Mouse (Mus musculus) ES-E14 (cell line): ENCODE measurements around the gene Rab1a. TPM values are rescaled to one million over a fixed set of nuclear protein-coding genes. Genes with fewer than 3 reads are reported as not detected.

ENCODE experiments used
- DNase-seq: peaks from one replicate; pipeline ENCODE4 v3.0.0-alpha.2; 2013; ENCODE audit warnings: low read depth, low spot score
- H3K27ac ChIP-seq: 2 replicates; pipeline ENCODE4 v1.5.1; 2012; ENCODE audit warnings: low read depth, mild to moderate bottlenecking, low read length, moderate library complexity, mixed read lengths; ENCODE audit not compliant: poor library complexity, insufficient read depth, severe bottlenecking
- H3K36me3 ChIP-seq: 2 replicates; pipeline ENCODE4 v1.6.1; 2012; ENCODE audit warnings: mild to moderate bottlenecking, low read length, moderate library complexity, mixed read lengths; ENCODE audit not compliant: control insufficient read depth, poor library complexity, insufficient read depth, severe bottlenecking
- H3K4me1 ChIP-seq, 2 experiments: fragments of 150-350 bp in 1 of 2; sonication (generic) in 1 of 2; 2 replicates each; pipeline ENCODE4 v1.6.1; 2012; ENCODE audit warnings: low read length in 2 of 2, mild to moderate bottlenecking in 1 of 2, mixed read lengths in 1 of 2; ENCODE audit not compliant: control insufficient read depth in 2 of 2, insufficient read depth in 2 of 2, poor library complexity in 1 of 2
- H3K4me3 ChIP-seq, 2 experiments: fragments of 150-350 bp in 1 of 2; sonication (generic) in 1 of 2; 2 replicates each; pipeline ENCODE4 v1.5.1; 2012; ENCODE audit warnings: low read length in 2 of 2, low read depth in 1 of 2, mild to moderate bottlenecking in 1 of 2, mixed read lengths in 1 of 2; ENCODE audit not compliant: insufficient read depth in 1 of 2, poor library complexity in 1 of 2, severe bottlenecking in 1 of 2
- H3K9ac ChIP-seq: 2 replicates; pipeline ENCODE4 v1.6.1; 2012; ENCODE audit warnings: low read depth, mild to moderate bottlenecking, low read length, mixed read lengths; ENCODE audit not compliant: poor library complexity, insufficient read depth, severe bottlenecking
- H3K9me3 ChIP-seq: fragments of 150-350 bp; sonication (generic); 2 replicates; pipeline ENCODE4 v1.6.1; 2012; ENCODE audit warnings: low read depth, mild to moderate bottlenecking, low read length; ENCODE audit not compliant: control insufficient read depth, insufficient read depth
- CHD2 ChIP-seq: IDR thresholded peaks from 2 replicates; pipeline ENCODE4 v1.6.1; 2014; ENCODE audit warnings: mild to moderate bottlenecking, low read depth, low read length, inconsistent platforms
- HCFC1 ChIP-seq: IDR thresholded peaks from 2 replicates; pipeline ENCODE4 v1.6.1; 2012; ENCODE audit warnings: low read length, inconsistent platforms, borderline replicate concordance; ENCODE audit not compliant: insufficient read depth
- MAFK ChIP-seq: IDR thresholded peaks from 2 replicates; pipeline ENCODE4 v1.6.1; 2014; ENCODE audit warnings: mild to moderate bottlenecking, low read depth, low read length, inconsistent platforms; ENCODE audit not compliant: insufficient read depth
- ZC3H11A ChIP-seq: IDR thresholded peaks from 2 replicates; pipeline ENCODE4 v1.6.1; 2012; ENCODE audit warnings: low read depth, mild to moderate bottlenecking, inconsistent platforms, low read length, borderline replicate concordance
- ZNF384 ChIP-seq: IDR thresholded peaks from 2 replicates; pipeline ENCODE4 v1.6.1; 2012; ENCODE audit warnings: low read depth, low read length, inconsistent platforms
- in situ Hi-C, 2 experiments: fragments of 600-800 bp; cut with MboI; formaldehyde crosslinking; loops; one replicate each; pipeline ENCODE4 v1.15.1; 2025; ENCODE audit warnings: low sequenced_read_pairs in 2 of 2, inconsistent platforms in 1 of 2; ENCODE audit not compliant: unreplicated experiment in 2 of 2
- total RNA-seq: library from RNA; depleted of rRNA; stranded (reverse); fragments of 300-350 nt; gene quantifications from 2 replicates; pipeline ENCODE4 v1.2.3, GENCODE M21; 2012

Rab1a gene
- total RNA-seq, 1 experiment = 122 TPM

DNA sequence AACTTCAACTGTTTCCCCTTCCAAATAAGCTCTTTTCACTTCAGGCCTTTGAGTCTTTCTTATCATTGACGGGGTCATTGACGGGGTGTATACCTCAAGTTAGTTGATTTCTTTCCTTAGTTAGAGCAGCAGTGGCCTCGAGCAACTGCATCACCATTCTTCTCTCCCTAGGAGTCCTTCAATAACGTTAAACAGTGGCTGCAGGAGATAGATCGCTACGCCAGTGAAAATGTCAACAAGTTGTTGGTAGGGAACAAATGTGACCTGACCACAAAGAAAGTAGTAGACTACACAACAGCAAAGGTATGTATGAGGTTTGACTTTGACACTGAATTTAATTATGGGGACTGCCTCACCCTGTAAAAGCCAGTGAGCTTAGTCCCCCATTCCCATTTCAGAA is 23.0 kb downstream of the Rab1a start:
- TF ChIP-seq CHD2 (no peak), MAFK (no peak), HCFC1 (no peak), ZC3H11A (no peak), ZNF384 (no peak)
- Histone ChIP-seq H3K27ac (peak overlapping the region; percentile 79; the same call in 1 of the 2 replicates), H3K4me1 (peaks cover 15 to 20% of the 10 kb centered on the region in 2 experiments; a peak in 3 of 4 replicates), H3K9me3 (no peaks in the 10 kb centered on the region), H3K4me3 (no peak overlapping the region), H3K9ac (no peak overlapping the region), H3K36me3 (peaks cover 14% of the 10 kb centered on the region)
- in situ Hi-C loops = no loop called here
- no peak for DNase-seq

DNA sequence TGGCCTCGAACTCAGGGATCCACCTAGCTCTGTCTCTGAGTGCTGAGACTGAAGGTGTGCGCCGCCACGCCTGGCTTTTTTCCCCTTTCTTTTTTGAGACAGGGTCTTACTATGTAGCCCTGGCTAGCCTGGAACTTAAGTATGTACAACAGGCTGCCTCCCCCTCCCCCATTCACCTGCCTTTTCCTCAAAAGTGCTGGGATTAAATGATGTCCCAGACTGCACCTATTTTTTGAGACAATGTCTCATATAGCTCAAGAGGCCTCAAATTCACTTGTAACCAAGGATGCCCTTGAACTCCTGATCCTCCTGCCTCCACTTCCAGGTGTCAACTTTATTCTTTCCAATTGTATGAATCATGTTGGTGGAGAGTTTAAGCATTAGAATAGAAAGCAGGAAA is 24.7 kb downstream of the Rab1a start:
- peak overlapping the region; percentile 15; the same call in 1 of the 2 replicates for H3K9ac ChIP-seq
- in situ Hi-C loops = no loop called here
- H3K4me1 ChIP-seq = peaks cover 22 to 29% of the 10 kb centered on the region in 2 experiments
- TF ChIP-seq ZNF384 (no peak), HCFC1 (no peak), ZC3H11A (no peak), CHD2 (no peak), MAFK (no peak)
- no peaks in the 10 kb centered on the region for H3K9me3 ChIP-seq
- no peak for DNase-seq
- peak overlapping the region; percentile 65 for H3K27ac ChIP-seq
- no peak overlapping the region for H3K4me3 ChIP-seq
- H3K36me3 ChIP-seq = peaks cover 16% of the 10 kb centered on the region

DNA sequence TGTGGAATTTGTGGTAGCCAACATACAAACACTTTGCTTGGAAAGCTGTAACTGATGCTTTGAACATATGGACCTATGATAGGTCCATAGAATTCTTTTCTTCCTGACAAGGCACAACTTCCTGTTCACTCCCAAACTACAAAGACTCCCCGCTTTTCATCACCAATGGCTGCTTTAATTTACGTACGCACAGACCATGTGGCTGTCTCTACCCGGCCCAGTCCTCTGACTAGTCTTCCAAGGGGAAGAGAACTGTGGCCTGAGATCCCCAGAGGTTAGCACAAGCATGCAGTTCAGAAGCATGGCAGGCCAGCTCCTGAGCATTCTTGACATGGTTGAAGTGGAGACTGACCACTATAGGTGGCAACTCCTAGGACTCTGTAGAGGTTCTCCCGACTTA is 27.4 kb downstream of the Rab1a start:
- H3K4me1 ChIP-seq = peaks cover 25 to 36% of the 10 kb centered on the region in 2 experiments
- TF ChIP-seq CHD2 (no peak), HCFC1 (no peak), ZNF384 (no peak), ZC3H11A (no peak), MAFK (no peak)
- H3K9ac ChIP-seq = peak overlapping the region; percentile 66; the same call in 1 of the 2 replicates
- no peak overlapping the region for H3K4me3 ChIP-seq
- in situ Hi-C loops = no loop called here
- no peak for DNase-seq
- peaks cover 18% of the 10 kb centered on the region for H3K36me3 ChIP-seq
- peak overlapping the region; percentile 95 for H3K27ac ChIP-seq
- no peaks in the 10 kb centered on the region for H3K9me3 ChIP-seq

DNA sequence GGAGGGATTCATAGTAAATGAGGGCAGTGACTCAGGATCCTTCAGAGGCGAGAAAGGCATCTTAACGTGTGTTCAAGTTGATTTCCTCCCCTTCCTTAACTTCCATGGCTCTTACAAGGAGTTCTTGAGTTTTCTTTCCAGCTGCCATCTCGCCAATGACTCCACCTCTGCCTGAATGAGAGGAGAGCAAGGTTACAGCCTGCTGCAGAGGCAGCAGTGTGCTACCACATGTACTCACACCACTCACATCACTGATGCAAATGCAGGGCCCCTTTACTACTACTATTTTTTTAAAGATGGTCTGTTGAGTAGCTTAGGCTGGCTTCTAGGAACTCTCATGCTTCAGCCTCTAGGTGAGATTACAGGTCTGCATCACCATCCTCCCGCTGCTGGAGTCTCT is 28.1 kb downstream of the Rab1a start:
- in situ Hi-C loops = no loop called here
- Histone ChIP-seq H3K36me3 (peaks cover 21% of the 10 kb centered on the region), H3K4me1 (peaks cover 24 to 32% of the 10 kb centered on the region in 2 experiments), H3K9me3 (no peaks in the 10 kb centered on the region), H3K27ac (peak overlapping the region; percentile 95), H3K4me3 (no peak overlapping the region), H3K9ac (peak overlapping the region; percentile 46; the same call in 1 of the 2 replicates)
- DNase-seq = no peak
- TF ChIP-seq MAFK (no peak), CHD2 (no peak), ZNF384 (no peak), HCFC1 (no peak)

DNA sequence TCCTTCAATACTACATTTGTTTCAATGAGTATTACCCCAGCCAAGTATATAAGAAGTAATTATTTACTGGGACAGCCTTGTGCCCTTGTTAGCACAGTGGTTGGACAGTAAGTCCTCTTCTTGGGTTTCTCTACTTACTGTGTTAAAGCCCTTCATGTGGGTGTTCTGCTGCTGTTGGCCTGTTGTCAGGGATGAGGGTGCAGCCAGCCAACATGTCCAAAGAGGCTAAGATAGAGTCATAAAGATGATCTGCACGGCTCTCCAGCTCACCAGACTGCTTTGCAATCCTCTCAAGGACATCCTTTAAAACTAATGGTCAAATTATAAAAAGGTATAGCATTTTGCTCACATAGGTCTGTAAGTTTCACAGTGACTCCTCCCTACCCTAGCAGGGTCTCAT is 29.1 kb downstream of the Rab1a start:
- H3K27ac ChIP-seq = peak overlapping the region; percentile 95

More for the DNA sequence above, 29.1 kb downstream of the Rab1a start:
- Histone ChIP-seq H3K36me3 (peaks cover 16% of the 10 kb centered on the region), H3K4me1 (peaks cover 21 to 32% of the 10 kb centered on the region in 2 experiments), H3K9me3 (no peaks in the 10 kb centered on the region), H3K9ac (peak overlapping the region; percentile 3; the same call in 1 of the 2 replicates), H3K4me3 (no peak overlapping the region)
- in situ Hi-C loops = no loop called here
- no peak for TF ChIP-seq HCFC1
- TF ChIP-seq CHD2 = no peak
- no peak for TF ChIP-seq MAFK
- TF ChIP-seq ZC3H11A = no peak
- TF ChIP-seq ZNF384 = no peak
- no peak for DNase-seq
